Mouse (Mus musculus): ENCODE results near the gene Atxn1.

DNA sequence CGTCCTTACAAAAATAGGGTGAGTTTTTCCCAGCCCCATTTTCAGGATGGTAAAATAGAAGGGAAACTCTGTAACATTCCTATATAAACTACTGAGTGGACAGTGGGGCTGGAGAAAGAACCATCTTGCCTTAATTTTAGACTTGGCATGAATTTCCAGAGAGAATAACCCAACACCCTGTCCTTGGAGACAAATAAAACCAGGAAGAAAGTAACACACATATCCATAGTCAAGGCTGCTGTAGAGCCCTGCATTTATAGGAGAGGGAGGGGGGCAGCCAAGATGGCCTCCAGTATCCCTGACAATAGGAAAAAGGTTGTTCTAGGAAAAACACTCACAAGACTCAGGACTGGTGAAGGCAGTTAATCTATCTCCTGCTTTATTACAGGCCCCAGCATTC, 210.3 kb downstream of the Atxn1 start:
- TF ChIP-seq CTCF (IDR thresholded peaks at IDR 0.05; ENCODE audit: extremely low read depth, insufficient read depth, low read length): no peak
- no peak for TF ChIP-seq POLR2A (IDR thresholded peaks at IDR 0.05; ENCODE audit: extremely low read depth, insufficient read depth, low read length)

Measured in cortical plate, adult 2 months (tissue).